Mouse (Mus musculus) layer of hippocampus, postnatal 14 days (tissue): ENCODE measurements around the gene Bmyc. TPM values are rescaled to one million over a fixed set of nuclear protein-coding genes. Genes with fewer than 3 reads are reported as not detected.
"Not testable (repeated sequence)": the region's sequence is repeated elsewhere in the genome, so short reads cannot be mapped to it uniquely, and the experiment has no call there.

ENCODE experiments used
- DNase-seq, 2 experiments: peaks; one replicate each; pipeline ENCODE4 v3.0.0; 2021 to 2022; ENCODE audit warnings: low spot score in 2 of 2, mixed read lengths in 1 of 2
- total RNA-seq, 2 experiments: library from RNA; stranded (reverse); gene quantifications; 2 replicates each; pipeline ENCODE4 v1.2.3; 2021

Gene Bmyc
- total RNA-seq, 2 experiments from 2014 or later: 80.9 to 82.5 TPM

DNA sequence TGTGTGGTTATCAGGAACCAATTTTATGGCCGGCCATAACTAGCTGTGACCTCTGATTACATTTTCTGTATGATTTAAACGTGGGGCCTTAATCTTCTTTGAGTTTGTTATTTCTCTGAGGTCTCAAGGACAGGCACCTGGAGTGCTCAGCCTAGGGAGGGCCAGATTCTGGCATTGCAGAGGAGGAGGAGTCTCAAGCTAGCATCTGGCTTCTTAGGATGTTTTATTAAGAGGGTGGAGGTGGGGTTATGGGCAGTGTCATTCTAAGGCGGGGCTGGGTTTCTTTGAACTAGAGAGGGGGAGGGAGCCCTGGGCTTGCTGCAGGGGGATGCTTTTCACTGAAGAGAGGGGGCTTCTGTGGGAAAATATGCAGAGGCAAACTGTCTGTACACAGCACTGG, 5.1 kb downstream of the Bmyc start:
- DNase-seq: not testable (repeated sequence)

DNA sequence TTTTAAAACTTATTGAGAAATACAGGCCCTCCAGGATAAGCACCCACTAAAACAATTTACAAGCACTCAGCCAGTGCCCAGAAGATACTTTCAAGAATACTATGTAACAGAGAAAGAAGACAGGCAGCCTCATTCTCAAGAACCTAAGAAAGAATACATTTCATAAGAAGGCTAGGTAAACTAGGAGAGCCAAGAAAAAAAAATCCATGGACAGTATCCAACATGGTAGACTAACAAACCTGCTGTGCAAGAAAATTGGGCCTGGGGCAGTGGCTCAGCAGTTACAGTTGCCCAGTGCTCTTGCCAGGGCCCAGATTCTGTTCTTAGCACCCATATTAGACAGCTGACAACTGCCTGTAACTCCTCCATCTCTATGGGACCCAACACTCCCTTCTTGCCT, 10.7 kb downstream of the Bmyc start:
- no peak for DNase-seq

DNA sequence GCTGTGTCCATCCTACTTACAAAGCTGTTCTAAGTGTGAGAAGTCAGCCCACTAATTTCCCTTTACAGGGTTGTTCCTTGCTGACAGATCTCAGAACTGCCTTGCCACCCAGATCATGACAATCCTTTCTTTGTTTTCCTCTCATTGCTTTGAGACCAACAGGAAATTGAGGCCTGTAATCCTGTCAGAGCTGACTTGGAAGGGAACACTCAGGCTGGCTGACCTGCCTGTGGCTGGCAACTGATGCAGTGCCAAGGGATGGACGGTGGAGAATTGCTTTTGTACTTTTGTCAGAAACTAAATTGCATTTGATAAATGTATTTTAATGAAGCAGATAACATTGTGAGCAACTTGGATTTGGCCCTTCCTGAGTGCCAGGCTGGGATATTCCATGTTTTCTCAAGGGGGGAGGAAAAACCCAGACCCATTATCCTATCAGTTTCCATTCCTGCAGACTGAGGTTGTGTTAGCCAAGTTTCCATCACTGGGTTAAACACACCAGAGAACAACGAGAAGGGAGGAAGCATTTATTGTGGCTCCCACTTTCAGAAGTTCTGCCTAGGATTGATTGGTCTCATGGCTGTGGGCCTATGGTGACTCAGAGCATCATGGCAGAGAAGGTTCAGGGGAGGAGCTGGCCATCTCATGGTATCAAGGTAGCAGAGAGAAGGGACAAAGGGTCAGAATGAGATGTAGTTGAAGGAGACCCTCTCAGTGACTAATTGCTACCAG, 26.8 kb downstream of the Bmyc start:
- no peak for DNase-seq

GRCm38 (mm10) chr2:25736709-25737108, 30.2 kb downstream of the Bmyc start, which contains the start of gene Obp2b:
Obp2b (plus strand) TSS chr2:25737009.
- DNase-seq: not testable (repeated sequence)

- no peak for DNase-seq
Observed at GRCm38 (mm10) chr2:25741671-25742070, 35.1 kb downstream of the Bmyc start.

- no peak for DNase-seq
Observed at GRCm38 (mm10) chr2:25754201-25754600, 47.7 kb downstream of the Bmyc start.

Other genes with a start within 250 kb of the Bmyc start
- under 1 TPM in 1 of 2 experiments, not detected in 1; 0.58 TPM for gene Clic3, start 249.9 kb upstream of the Bmyc start, total RNA-seq
- 10 to 100 TPM; 52.1 to 57.7 TPM for gene Paxx, start 245.6 kb upstream of the Bmyc start, total RNA-seq
- 100 to 1,000 TPM; 234 to 420 TPM for gene Ptgds, start 236.7 kb upstream of the Bmyc start, total RNA-seq
- gene Lcn12, start 212.8 kb upstream of the Bmyc start, total RNA-seq: not detected
- gene Fbxw5, start 206.0 kb upstream of the Bmyc start, total RNA-seq: 100 to 1,000 TPM; 130 to 134 TPM
- 1 to 10 TPM; 1.5 to 1.7 TPM for gene C8g, start 205.0 kb upstream of the Bmyc start, total RNA-seq
- 10 to 100 TPM in 1 of 2 experiments, 1 to 10 TPM in 1; 9.8 to 11.1 TPM for gene Traf2, start 159.8 kb upstream of the Bmyc start, total RNA-seq
- 100 to 1,000 TPM; 214 to 226 TPM for gene Edf1, start 148.9 kb upstream of the Bmyc start, total RNA-seq
- gene Mamdc4, start 131.9 kb upstream of the Bmyc start, total RNA-seq: 1 to 10 TPM; 1.7 to 2.6 TPM
- 10 to 100 TPM; 81.2 to 83.8 TPM for gene Phpt1, start 131.5 kb upstream of the Bmyc start, total RNA-seq
- 100 to 1,000 TPM in 1 of 2 experiments, 10 to 100 TPM in 1; 99.8 to 103 TPM for gene Ajm1, start 125.0 kb upstream of the Bmyc start, total RNA-seq
- gene Rabl6, start 98.2 kb upstream of the Bmyc start, total RNA-seq: 100 to 1,000 TPM; 105 to 107 TPM
- gene Ccdc183, start 89.1 kb upstream of the Bmyc start, total RNA-seq: not detected
- gene Tmem141, start 84.7 kb upstream of the Bmyc start, total RNA-seq: 10 to 100 TPM; 25.0 TPM
- 1 to 10 TPM; 1.0 to 1.4 TPM for gene Fcna, start 78.7 kb upstream of the Bmyc start, total RNA-seq
- gene Lcn8, start 53.6 kb upstream of the Bmyc start, total RNA-seq: not detected
- gene Lcn5, start 48.8 kb upstream of the Bmyc start, total RNA-seq: not detected
- gene Lcn6, start 30.0 kb upstream of the Bmyc start, total RNA-seq: not detected
- gene Lcn10, start 24.0 kb upstream of the Bmyc start, total RNA-seq: not detected
- not detected for gene Obp2a, start 6.7 kb upstream of the Bmyc start, total RNA-seq
- not detected for gene Obp2b, start 30.3 kb downstream of the Bmyc start, total RNA-seq
- gene Lcn3, start 58.8 kb downstream of the Bmyc start, total RNA-seq: not detected
- gene Lcn11, start 70.3 kb downstream of the Bmyc start, total RNA-seq: not detected
- not detected for gene Gm13539, start 75.5 kb downstream of the Bmyc start, total RNA-seq
- gene Glt6d1, start 109.1 kb downstream of the Bmyc start, total RNA-seq: not detected
- not detected for gene Lcn9, start 116.4 kb downstream of the Bmyc start, total RNA-seq
- gene Sohlh1, start 140.5 kb downstream of the Bmyc start, total RNA-seq: not detected
- gene Kcnt1, start 157.0 kb downstream of the Bmyc start, total RNA-seq: 10 to 100 TPM; 43.8 to 69.9 TPM